Mouse (Mus musculus): Measurements from ENCODE around the gene Zfp94.

Zfp94 gene

GRCm38 (mm10) chr7:24316567-24317092 is at the start of gene Zfp94:
TSS of gene Zfp94 (minus strand) at chr7:24316666.
- DNase-seq: peak; percentile 96 to 98

- DNase-seq: no peak
Observed at GRCm38 (mm10) chr7:24365258-24366014, 49.0 kb upstream of the Zfp94 start.

- DNase-seq: peak; percentile 85 to 90
Observed at GRCm38 (mm10) chr7:24364827-24365226, 48.4 kb upstream of the Zfp94 start.

DNA sequence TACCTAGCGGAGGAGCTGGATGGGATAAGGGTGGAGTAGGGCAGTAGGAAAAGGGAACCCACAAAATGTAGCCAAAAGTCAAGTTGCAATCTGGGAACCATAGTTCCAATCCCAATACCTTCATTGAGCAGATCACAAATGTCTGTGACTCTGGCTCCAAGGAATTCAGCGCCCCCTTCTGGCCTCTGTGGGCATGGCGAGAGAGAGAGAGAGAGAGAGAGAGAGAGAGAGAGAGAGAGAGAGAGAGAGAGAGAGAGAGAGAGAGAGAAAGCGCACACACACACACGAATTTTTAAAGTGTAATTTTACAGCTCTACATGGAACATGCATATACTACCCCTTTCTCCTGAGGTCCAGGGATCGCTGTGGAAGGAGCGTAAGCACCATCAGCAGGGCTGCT is 46.8 kb upstream of the Zfp94 start:
- DNase-seq: no peak

DNA sequence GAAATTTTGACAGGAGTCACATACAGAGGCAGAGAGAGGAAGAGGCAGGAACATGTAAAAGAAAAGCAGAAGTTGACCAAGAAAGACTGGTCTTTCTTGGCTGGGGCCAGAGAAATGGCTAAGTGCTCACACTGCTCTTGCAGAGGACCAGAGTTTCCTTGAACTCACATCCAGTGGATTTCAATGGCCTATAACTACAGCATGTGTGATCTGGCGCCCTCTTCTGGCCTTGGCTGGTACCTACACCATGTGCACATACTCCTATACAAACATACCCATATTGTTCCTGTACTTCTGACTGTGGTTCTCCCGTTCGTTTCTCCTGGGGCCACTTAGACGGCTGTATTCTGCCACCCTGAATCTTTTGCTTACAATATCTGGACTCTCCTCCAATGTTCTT is 44.5 kb upstream of the Zfp94 start:
- DNase-seq: no peak

GRCm38 (mm10) chr7:24359269-24359668 is 42.8 kb upstream of the Zfp94 start:
- no peak for DNase-seq

DNA sequence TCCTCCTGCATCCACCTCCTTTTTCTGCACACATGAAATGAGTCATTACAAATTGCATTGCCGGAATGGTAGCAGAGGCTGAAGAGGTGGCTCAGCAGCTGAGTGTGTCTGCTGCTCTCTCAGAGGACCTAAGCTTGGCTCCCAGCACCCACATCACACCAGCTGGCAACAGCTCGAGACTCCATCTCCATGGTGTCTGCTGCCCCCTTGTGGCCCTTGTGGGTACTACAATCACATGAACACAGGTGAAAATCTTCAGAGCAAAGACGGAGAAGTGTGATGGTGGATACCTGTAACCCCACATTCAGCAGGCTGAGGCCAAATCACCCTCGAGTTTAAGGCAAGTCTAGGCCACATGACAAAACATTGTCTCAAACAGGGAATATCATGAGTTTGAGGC is 41.4 kb upstream of the Zfp94 start:
- no peak for DNase-seq

DNA sequence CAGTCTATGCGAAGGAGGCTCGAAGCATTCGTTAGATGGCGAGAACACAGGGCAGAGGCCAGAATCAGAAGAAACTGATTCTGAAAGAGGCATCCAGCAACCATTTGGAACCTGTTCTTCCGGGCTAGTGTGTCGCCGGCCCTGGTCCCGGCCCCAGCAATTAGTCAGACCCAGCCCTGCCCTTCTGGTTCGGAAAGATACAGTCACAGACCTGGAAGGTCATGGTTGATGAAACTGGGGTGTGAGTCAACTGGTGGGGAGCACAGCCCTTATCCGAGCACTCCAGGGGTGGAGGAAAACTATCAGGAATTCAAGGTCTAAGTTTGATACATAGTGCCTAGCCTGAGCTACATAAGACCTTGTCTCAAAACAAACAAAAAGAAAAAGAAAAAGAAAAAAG is 39.6 kb upstream of the Zfp94 start:
- no peak for DNase-seq

- no peak for DNase-seq
Observed at GRCm38 (mm10) chr7:24355646-24356045, 39.2 kb upstream of the Zfp94 start.

DNA sequence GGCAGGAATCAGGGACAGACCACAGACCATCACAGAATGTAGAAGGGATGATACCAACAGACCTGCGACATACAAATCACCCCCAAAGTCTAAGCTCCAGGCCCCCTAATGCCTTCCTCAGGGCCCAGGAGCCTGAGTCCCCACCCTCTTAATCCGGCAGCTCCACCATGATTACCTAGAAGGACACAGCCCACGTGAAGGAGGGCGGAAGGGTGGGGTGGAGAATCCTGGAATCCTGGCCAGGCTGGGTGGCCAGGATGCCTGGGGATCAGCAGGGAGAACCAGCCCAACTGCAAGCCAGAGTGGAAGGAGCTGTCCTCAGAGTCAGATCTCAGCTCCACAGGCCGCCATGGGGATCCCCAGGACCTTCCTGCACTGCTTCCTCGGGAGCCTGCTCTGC is 32.4 kb upstream of the Zfp94 start, which contains the start of gene Lypd5:
Gene Lypd5, plus strand, starts transcription at position 301 of the 400 bp plus-strand sequence.
- no peak for DNase-seq

GRCm38 (mm10) chr7:24346444-24346843 is 30.0 kb upstream of the Zfp94 start:
- DNase-seq: no peak

DNA sequence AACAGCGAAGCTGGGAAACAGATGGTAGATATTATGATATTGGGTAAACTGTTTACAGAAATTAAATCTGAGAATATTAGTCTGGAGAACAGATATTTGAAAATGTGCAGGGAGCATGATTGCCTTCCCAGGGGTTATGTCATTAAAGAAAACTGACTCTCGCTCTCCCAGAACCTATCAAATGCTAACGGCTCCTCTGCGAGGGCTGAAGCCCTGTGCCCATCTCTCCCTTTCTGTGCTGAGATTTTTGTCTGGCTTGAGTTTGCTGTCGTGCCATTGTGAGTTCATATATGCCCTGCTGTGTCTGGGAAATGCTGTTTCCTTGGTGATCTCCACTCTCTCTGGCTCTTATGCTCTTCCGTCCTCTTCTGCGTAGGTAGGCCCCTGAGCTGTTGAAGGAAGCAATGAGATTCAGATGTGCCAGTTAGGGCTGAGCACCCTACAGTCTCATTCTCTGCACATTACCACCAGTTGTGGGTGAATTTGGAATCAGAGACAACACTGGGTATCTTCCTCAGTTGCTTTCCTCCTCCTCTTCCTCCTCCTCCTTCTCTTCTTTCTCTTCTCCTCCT is 27.3 kb upstream of the Zfp94 start:
- DNase-seq: no peak

- no peak for DNase-seq
Observed at GRCm38 (mm10) chr7:24338241-24338640, 21.8 kb upstream of the Zfp94 start.

DNA sequence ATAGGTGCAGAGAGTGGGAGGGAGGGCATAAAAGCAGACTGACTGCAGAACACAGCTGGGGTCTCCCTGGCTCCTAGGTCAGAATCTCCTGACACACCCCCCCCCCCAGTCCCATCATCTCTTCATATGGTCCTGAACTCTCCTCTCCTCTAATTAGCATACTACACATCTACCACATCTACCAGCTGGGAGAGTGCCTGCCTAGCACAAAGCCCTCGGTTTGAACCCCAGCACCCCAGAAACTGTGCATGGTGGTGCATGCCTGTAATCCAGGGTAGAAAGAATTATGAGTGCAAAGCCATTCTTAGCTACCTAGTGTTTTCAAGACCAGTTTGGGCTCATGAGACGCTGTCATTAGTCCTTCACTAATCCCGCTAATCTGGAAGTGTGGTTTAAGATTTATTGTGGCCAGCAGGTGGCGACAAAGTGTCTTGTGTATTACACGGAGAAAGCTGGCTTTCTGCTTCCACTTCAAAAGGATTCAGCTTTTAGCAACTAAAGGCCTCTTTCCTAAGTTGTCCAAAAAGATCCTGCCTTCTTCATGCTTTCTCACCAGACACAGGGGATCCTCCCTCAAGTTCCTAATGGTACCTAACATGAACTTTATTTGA is 19.3 kb upstream of the Zfp94 start:
- DNase-seq: peak; percentile 65 to 77

DNA sequence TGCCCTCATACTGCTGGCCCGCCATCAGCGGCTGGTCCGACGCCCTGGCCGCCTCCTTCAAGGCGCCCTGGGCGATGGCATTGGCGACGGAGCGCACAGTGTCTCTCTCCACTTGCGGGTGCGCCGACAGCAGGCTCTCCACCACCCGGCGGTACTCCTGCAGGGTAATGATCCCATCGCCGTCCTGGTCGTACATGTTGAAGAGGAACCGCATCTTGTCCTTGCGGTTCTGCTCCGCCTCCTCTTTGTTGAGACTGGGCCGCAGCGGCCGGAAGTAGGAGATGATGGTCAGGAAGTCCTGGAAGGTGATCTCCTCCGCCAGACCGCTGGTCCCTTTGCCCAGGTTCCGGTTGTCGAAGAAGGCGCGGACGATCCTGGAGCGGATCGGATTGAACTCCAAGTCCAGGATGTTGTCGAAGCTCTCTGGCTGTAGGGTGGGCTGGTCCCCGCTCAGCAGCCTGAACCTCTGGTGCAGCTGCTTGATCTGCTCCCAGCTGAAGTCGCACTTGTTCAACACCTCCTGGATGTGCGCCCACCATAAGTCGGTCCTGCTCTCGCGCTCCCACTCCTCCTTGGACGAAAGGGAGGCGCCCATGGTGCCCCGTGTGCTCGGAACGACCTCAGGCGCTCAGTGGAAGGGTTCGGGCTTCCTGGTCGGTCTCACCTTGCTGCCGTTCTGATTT is 17.0 kb upstream of the Zfp94 start, which contains the start of gene Tescl:
Gene Tescl, minus strand, starts transcription at position 633 of the 683 bp plus-strand sequence.
- peak; percentile 18 to 30 for DNase-seq

DNA sequence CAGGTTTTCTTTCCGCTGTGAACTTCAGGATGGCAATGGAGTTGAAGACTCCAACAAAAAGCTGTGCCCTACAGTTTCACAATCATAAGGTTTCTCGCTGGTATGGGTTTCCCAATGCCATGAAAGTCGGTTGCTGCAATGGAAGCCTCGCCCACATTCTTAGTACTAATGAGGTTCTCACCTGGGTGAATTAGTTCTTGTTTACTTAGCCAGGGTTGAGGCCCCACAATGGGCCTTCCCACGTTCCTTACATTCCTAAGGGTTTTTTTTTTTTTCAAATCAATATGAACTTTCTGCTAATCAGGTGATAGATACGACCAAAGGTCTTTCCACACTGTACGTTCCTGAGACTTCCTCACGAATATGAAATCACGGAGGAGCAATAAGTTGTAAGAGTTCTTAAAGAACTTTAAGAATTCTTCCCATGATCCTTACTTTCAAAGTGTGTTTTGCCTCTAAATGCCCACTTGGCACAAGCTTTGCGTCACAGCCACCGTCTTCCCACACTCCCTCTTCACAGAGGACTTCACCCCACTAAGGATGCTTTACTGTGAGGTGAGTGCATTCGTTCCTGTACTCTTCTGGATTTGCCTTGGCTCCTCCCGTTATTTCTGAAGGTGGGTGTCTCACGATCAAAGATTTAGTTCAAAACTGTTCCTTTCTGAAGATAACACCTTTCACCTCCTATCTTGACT is 11.0 kb upstream of the Zfp94 start:
- DNase-seq: no peak

DNA sequence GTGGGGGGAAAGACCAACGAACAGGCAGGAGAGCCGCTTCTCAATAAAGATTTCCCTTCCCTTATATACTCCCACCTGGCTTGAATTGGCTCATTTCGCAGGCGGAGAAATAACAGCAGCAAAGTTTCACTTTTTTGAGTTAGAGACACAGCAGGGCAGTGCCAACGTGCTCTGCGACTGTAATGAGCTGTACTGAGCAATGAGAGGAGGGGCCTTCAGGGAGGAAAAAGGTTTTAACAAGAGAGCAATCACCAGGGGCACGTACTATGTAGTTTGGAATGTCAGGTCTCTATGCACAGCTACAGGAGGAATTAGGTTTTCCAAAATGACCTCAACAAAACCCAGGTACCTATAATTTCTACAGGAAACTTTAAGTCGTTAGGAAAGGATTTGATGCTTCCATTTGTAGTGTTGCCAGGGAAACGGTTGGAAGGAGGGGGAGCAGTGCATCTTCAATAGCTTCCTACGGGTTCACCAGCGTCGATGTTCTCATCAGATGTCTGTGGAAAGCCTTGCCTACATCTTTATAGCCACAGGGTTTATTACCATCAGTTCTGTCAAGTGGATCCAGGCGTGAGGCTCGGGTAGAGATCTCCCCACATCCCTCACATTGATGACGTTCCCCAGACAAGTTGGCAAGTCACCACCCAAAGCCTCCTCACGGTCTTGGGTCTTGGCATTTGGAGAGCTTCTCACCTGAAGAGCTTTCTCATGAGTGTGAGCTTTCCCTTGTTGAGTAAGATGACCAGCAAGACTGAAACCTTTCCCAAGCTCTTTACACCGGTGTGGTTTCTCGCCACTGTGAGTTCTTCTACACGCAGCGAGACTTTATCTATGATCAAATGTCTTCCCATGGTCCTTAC is 10.0 kb upstream of the Zfp94 start:
- DNase-seq: no peak

- DNase-seq: no peak
Observed at GRCm38 (mm10) chr7:24325675-24326128, 9.2 kb upstream of the Zfp94 start.

GRCm38 (mm10) chr7:24325197-24325596 is 8.7 kb upstream of the Zfp94 start:
- no peak for DNase-seq

DNA sequence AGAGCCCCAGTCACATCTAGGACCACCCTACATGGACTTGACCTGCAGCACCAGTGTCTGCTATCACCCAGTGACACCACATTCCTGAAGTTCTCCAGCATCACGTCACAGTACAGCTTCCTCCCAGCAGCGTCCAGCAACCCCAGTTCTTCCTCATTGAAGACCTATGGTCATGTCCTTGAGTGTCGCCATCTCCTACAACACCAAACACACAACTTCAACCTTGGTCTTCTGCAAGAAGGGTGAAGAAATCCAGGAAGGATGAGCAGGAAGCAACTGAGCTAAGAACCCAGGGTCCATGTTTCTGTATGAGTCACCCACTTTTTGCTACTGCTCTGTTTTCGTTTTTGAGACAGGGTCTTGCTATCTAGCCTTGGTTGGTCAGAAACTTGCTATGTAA is 6.1 kb upstream of the Zfp94 start:
- DNase-seq: no peak

- no peak for DNase-seq
Observed at GRCm38 (mm10) chr7:24318942-24319341, 2.5 kb upstream of the Zfp94 start.
